Mouse (Mus musculus): ENCODE data around the gene Nos1ap. TPM values are rescaled to one million over a fixed set of nuclear protein-coding genes. Genes with fewer than 3 reads are reported as not detected.

The Nos1ap gene
- polyA plus RNA-seq, 1 experiment from 2014 or later = 6.3 TPM

GRCm38 (mm10) chr1:170323001-170323400, 266.7 kb downstream of the Nos1ap start:
- Histone ChIP-seq H3K36me3 (ENCODE audit: control insufficient read depth, insufficient read depth) (no peaks in the 10 kb centered on the region), H3K9ac (ENCODE audit: low read depth, low read length) (no peak overlapping the region), H3K4me2 (ENCODE audit: low read depth, low read length) (no peak overlapping the region), H3K27ac (ENCODE audit: low read length) (no peak overlapping the region), H3K4me3 (ENCODE audit: low read depth, low read length) (no peak overlapping the region), H3K4me1 (ENCODE audit: control insufficient read depth, low read depth, low read length) (no peaks in the 10 kb centered on the region), H3K27me3 (ENCODE audit: control insufficient read depth, insufficient read depth, low read depth, low read length) (no peaks in the 10 kb centered on the region), H3K9me3 (replicated peaks; ENCODE audit: control insufficient read depth, low read length) (no peaks in the 10 kb centered on the region)
- no peak for ATAC-seq (ENCODE audit: low read depth)
- WGBS (ENCODE audit: insufficient replicate concordance) = 76% methylated on average over 10 of the region's 10 CpGs

GRCm38 (mm10) chr1:170322046-170322445, 267.6 kb downstream of the Nos1ap start:
- H3K27me3 ChIP-seq (ENCODE audit: control insufficient read depth, insufficient read depth, low read depth, low read length) = no peaks in the 10 kb centered on the region
- ATAC-seq (ENCODE audit: low read depth) = no peak

GRCm38 (mm10) chr1:170311431-170311830, 278.2 kb downstream of the Nos1ap start:
- H3K4me2 ChIP-seq (ENCODE audit: low read depth, low read length) = no peak overlapping the region
- no peaks in the 10 kb centered on the region for H3K9me3 ChIP-seq (replicated peaks; ENCODE audit: control insufficient read depth, low read length)
- no peaks in the 10 kb centered on the region for H3K4me1 ChIP-seq (ENCODE audit: control insufficient read depth, low read depth, low read length)
- H3K4me3 ChIP-seq (ENCODE audit: low read depth, low read length) = no peak overlapping the region
- H3K36me3 ChIP-seq (ENCODE audit: control insufficient read depth, insufficient read depth) = no peaks in the 10 kb centered on the region
- ATAC-seq (ENCODE audit: low read depth) = no peak
- 55% methylated on average over 6 of the region's 6 CpGs for WGBS (ENCODE audit: insufficient replicate concordance)
- no peak overlapping the region for H3K27ac ChIP-seq (ENCODE audit: low read length)
- no peaks in the 10 kb centered on the region for H3K27me3 ChIP-seq (ENCODE audit: control insufficient read depth, insufficient read depth, low read depth, low read length)
- H3K9ac ChIP-seq (ENCODE audit: low read depth, low read length) = no peak overlapping the region

More at GRCm38 (mm10) chr1:170322046-170322445, 267.6 kb downstream of the Nos1ap start:
- Histone ChIP-seq H3K27ac (ENCODE audit: low read length) (no peak overlapping the region), H3K9me3 (replicated peaks; ENCODE audit: control insufficient read depth, low read length) (no peaks in the 10 kb centered on the region), H3K4me1 (ENCODE audit: control insufficient read depth, low read depth, low read length) (no peaks in the 10 kb centered on the region), H3K4me2 (ENCODE audit: low read depth, low read length) (no peak overlapping the region), H3K4me3 (ENCODE audit: low read depth, low read length) (no peak overlapping the region), H3K36me3 (ENCODE audit: control insufficient read depth, insufficient read depth) (no peaks in the 10 kb centered on the region), H3K9ac (ENCODE audit: low read depth, low read length) (no peak overlapping the region)
- 82% methylated on average over 2 of the region's 2 CpGs for WGBS (ENCODE audit: insufficient replicate concordance)

GRCm38 (mm10) chr1:170308503-170308902, 281.2 kb downstream of the Nos1ap start, which contains the start of gene Spata46:
Gene Spata46 (plus strand): TSS chr1:170308803.
- ATAC-seq (ENCODE audit: low read depth) = no peak
- WGBS (ENCODE audit: insufficient replicate concordance) = 76% methylated on average over 4 of the region's 4 CpGs

GRCm38 (mm10) chr1:170306232-170306631, 283.4 kb downstream of the Nos1ap start, which contains the start of gene Gm7694:
Gene Gm7694 (minus strand): TSS chr1:170306332.
- Histone ChIP-seq H3K4me3 (ENCODE audit: low read depth, low read length) (no peak within 1 kb of the TSS), H3K27ac (ENCODE audit: low read length) (no peak within 1 kb of the TSS), H3K4me1 (ENCODE audit: control insufficient read depth, low read depth, low read length) (no peaks in the 10 kb centered on the region), H3K27me3 (ENCODE audit: control insufficient read depth, insufficient read depth, low read depth, low read length) (no peaks in the 10 kb centered on the region), H3K9me3 (replicated peaks; ENCODE audit: control insufficient read depth, low read length) (no peaks in the 10 kb centered on the region), H3K9ac (ENCODE audit: low read depth, low read length) (no peak within 1 kb of the TSS), H3K4me2 (ENCODE audit: low read depth, low read length) (no peak within 1 kb of the TSS), H3K36me3 (ENCODE audit: control insufficient read depth, insufficient read depth) (no peaks in the 10 kb centered on the region; the same call in 1 of the 2 replicates)
- ATAC-seq (ENCODE audit: low read depth) = no peak
- 77% methylated on average over 4 of the region's 4 CpGs for WGBS (ENCODE audit: insufficient replicate concordance)

More at GRCm38 (mm10) chr1:170308503-170308902, 281.2 kb downstream of the Nos1ap start, which contains the start of gene Spata46:
- Histone ChIP-seq H3K9ac (ENCODE audit: low read depth, low read length) (no peak within 1 kb of the TSS), H3K4me3 (ENCODE audit: low read depth, low read length) (no peak within 1 kb of the TSS), H3K9me3 (replicated peaks; ENCODE audit: control insufficient read depth, low read length) (no peaks in the 10 kb centered on the region), H3K4me1 (ENCODE audit: control insufficient read depth, low read depth, low read length) (no peaks in the 10 kb centered on the region), H3K4me2 (ENCODE audit: low read depth, low read length) (no peak within 1 kb of the TSS), H3K27me3 (ENCODE audit: control insufficient read depth, insufficient read depth, low read depth, low read length) (no peaks in the 10 kb centered on the region), H3K27ac (ENCODE audit: low read length) (no peak within 1 kb of the TSS), H3K36me3 (ENCODE audit: control insufficient read depth, insufficient read depth) (no peaks in the 10 kb centered on the region; the same call in 1 of the 2 replicates)

- no peaks in the 10 kb centered on the region for H3K4me1 ChIP-seq (ENCODE audit: control insufficient read depth, low read depth, low read length)
- H3K27ac ChIP-seq (ENCODE audit: low read length) = no peak overlapping the region
- H3K4me2 ChIP-seq (ENCODE audit: low read depth, low read length) = no peak overlapping the region
- no peak overlapping the region for H3K4me3 ChIP-seq (ENCODE audit: low read depth, low read length)
- WGBS (ENCODE audit: insufficient replicate concordance) = 53% methylated on average over 10 of the region's 10 CpGs
- no peak for ATAC-seq (ENCODE audit: low read depth)
- no peaks in the 10 kb centered on the region for H3K9me3 ChIP-seq (replicated peaks; ENCODE audit: control insufficient read depth, low read length)
- H3K27me3 ChIP-seq (ENCODE audit: control insufficient read depth, insufficient read depth, low read depth, low read length) = no peaks in the 10 kb centered on the region
- no peak overlapping the region for H3K9ac ChIP-seq (ENCODE audit: low read depth, low read length)
- no peaks in the 10 kb centered on the region; the same call in 1 of the 2 replicates for H3K36me3 ChIP-seq (ENCODE audit: control insufficient read depth, insufficient read depth)
Observed at GRCm38 (mm10) chr1:170305002-170305401, 284.7 kb downstream of the Nos1ap start.

- Histone ChIP-seq H3K27me3 (ENCODE audit: control insufficient read depth, insufficient read depth, low read depth, low read length) (no peaks in the 10 kb centered on the region), H3K4me3 (ENCODE audit: low read depth, low read length) (no peak overlapping the region), H3K9ac (ENCODE audit: low read depth, low read length) (no peak overlapping the region), H3K36me3 (ENCODE audit: control insufficient read depth, insufficient read depth) (no peaks in the 10 kb centered on the region; the same call in 1 of the 2 replicates), H3K9me3 (replicated peaks; ENCODE audit: control insufficient read depth, low read length) (no peaks in the 10 kb centered on the region), H3K27ac (ENCODE audit: low read length) (no peak overlapping the region), H3K4me2 (ENCODE audit: low read depth, low read length) (no peak overlapping the region), H3K4me1 (ENCODE audit: control insufficient read depth, low read depth, low read length) (no peaks in the 10 kb centered on the region)
- peak; percentile 30 for ATAC-seq (ENCODE audit: low read depth)
- WGBS (ENCODE audit: insufficient replicate concordance) = 67% methylated on average over 6 of the region's 6 CpGs
Observed at GRCm38 (mm10) chr1:170303103-170303502, 286.6 kb downstream of the Nos1ap start.

GRCm38 (mm10) chr1:170302456-170302855, 287.2 kb downstream of the Nos1ap start:
- H3K36me3 ChIP-seq (ENCODE audit: control insufficient read depth, insufficient read depth) = no peaks in the 10 kb centered on the region; the same call in 1 of the 2 replicates
- no peak overlapping the region for H3K4me3 ChIP-seq (ENCODE audit: low read depth, low read length)
- H3K4me2 ChIP-seq (ENCODE audit: low read depth, low read length) = no peak overlapping the region
- 59% methylated on average over 6 of the region's 6 CpGs for WGBS (ENCODE audit: insufficient replicate concordance)
- ATAC-seq (ENCODE audit: low read depth) = no peak
- H3K27ac ChIP-seq (ENCODE audit: low read length) = no peak overlapping the region
- H3K4me1 ChIP-seq (ENCODE audit: control insufficient read depth, low read depth, low read length) = no peaks in the 10 kb centered on the region
- H3K9ac ChIP-seq (ENCODE audit: low read depth, low read length) = no peak overlapping the region
- no peaks in the 10 kb centered on the region for H3K27me3 ChIP-seq (ENCODE audit: control insufficient read depth, insufficient read depth, low read depth, low read length)
- no peaks in the 10 kb centered on the region for H3K9me3 ChIP-seq (replicated peaks; ENCODE audit: control insufficient read depth, low read length)

GRCm38 (mm10) chr1:170301686-170302085, 288.0 kb downstream of the Nos1ap start:
- no peaks in the 10 kb centered on the region; the same call in 1 of the 2 replicates for H3K36me3 ChIP-seq (ENCODE audit: control insufficient read depth, insufficient read depth)
- H3K9ac ChIP-seq (ENCODE audit: low read depth, low read length) = no peak overlapping the region
- H3K4me2 ChIP-seq (ENCODE audit: low read depth, low read length) = no peak overlapping the region
- no peak for ATAC-seq (ENCODE audit: low read depth)
- no peaks in the 10 kb centered on the region for H3K4me1 ChIP-seq (ENCODE audit: control insufficient read depth, low read depth, low read length)
- no peak overlapping the region for H3K27ac ChIP-seq (ENCODE audit: low read length)
- WGBS (ENCODE audit: insufficient replicate concordance) = 82% methylated on average over 9 of the region's 9 CpGs
- H3K4me3 ChIP-seq (ENCODE audit: low read depth, low read length) = no peak overlapping the region
- H3K9me3 ChIP-seq (replicated peaks; ENCODE audit: control insufficient read depth, low read length) = no peaks in the 10 kb centered on the region
- H3K27me3 ChIP-seq (ENCODE audit: control insufficient read depth, insufficient read depth, low read depth, low read length) = no peaks in the 10 kb centered on the region

Data from liver, embryonic 16.5 days (tissue).